Mouse (Mus musculus) ZHBTc4 (cell line): ENCODE results near the gene 5830473C10Rik.
"Not testable (repeated sequence)": the region's sequence is repeated elsewhere in the genome, so short reads cannot be mapped to it uniquely, and the experiment has no call there.

ENCODE experiments used
- DNase-seq: peaks from one replicate; pipeline ENCODE4 v3.0.0-alpha.2; 2011; ENCODE audit warnings: low read depth, low spot score

5830473C10Rik gene

GRCm38 (mm10) chr5:90594945-90595344 is 34.0 kb downstream of the 5830473C10Rik start:
- DNase-seq: no peak

GRCm38 (mm10) chr5:90596155-90596554 is 35.2 kb downstream of the 5830473C10Rik start:
- no peak for DNase-seq

DNA sequence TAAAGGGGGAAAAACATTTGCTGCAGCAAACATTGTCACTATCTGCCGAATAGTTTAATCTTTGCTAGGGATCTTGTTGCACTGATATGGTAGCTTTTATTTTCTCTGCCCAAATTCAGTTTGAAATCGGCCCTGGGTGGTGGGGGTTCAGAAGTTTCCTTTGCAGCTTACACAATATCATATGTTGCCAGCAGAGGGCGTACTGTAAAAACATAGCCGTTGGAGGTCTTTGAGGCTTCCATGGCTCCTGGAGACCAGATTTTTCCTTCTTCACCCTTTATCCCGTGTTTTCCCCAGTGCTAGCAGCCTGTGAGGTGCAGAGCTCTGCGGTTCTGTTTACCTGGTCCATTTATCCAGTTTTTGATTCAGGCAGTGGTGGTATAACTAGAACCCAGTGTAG is 40.6 kb downstream of the 5830473C10Rik start:
- peak; percentile 70 for DNase-seq

DNA sequence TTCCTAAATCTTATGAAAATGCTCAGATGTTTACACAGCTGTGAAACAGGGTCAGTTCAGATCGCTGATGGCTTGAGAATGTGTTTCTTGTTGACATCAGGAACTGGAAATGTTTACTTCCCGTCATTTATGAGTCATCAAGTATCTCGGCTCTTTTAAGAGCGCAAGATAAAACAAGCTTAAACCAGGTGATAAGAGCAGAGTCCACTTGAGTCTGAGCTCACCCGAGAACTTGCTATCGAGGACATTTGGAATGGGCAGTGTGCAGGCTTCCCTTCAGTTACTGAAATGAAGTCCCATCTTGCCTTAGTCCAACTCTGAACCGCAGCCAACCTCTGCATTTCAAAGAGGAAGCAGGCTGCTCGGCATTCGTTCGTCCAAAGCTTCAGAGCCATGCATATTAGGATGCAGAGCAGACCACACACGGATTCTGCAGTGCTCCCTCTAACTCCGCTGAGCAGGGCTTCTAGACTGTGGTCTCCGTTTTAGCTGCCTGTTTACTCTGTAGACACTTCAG is 42.6 kb downstream of the 5830473C10Rik start:
- DNase-seq: no peak

- DNase-seq: no peak
Observed at GRCm38 (mm10) chr5:90608906-90609305, 48.0 kb downstream of the 5830473C10Rik start.

DNA sequence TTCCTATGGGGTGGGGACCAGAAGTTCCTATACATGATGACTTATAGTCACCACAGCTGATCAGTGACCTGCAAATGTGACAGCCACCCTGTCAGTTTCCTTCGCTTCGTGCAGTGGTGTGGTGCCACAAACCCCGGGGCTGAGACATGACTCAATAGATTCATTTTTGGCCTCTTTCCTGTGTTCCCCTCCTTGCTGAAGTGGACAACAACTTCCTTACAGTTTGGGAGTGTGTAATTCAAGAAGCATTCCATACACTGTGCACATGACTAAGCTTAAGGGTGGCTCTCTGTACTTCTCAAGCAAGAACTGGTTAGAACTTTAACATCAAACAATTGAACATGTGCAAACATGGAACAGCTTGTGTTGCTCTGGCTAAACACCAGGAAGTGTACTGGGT is 50.5 kb downstream of the 5830473C10Rik start:
- no peak for DNase-seq

DNA sequence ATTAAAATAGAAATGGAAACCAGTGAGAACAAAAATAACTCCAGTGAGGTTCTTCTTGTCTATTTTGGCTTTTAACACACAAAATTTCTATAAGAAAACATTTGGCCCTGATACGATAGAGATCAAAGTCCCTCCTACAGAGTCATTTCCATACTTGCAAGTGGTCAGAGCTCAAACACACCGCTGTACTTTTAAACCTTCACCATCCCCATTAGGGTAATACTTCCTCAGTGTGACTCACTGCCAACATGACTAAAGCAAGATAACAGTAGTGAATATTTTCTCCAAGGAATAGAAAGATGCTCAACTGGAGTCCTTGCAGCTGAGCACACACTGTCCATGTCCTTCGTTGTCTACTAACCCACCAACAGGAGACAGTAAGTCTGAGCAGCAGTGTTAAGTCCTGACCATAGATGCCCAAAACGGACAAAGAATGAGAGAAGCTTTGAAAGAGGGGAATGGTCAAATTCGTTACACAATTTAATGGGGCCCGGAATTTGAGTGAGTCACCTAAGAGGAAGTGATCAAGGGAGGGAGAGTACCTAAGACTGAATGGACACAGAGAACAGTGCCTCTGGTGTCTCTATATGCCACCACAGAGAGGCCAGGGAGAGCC is 51.2 kb downstream of the 5830473C10Rik start:
- DNase-seq: no peak

- DNase-seq: not testable (repeated sequence)
Observed at GRCm38 (mm10) chr5:90612751-90613150, 51.8 kb downstream of the 5830473C10Rik start.

DNA sequence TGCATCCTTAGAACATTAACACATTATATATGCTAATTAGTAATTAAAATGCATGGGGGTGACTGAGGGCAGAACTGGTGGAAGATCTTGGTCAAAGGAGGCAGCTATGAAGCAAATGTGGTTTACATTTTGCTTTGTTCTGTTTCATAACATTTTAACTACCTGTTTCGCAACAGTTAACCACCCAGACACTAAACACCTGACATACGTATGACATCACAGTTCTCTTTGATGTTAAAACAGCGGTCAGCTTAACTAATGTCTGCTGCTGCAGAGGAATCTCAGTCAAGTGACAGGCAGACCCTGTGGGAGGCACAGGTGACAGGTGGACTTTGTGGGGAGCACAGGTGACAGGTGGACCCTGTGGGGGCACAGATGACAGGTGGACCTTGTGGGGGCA is 57.0 kb downstream of the 5830473C10Rik start:
- DNase-seq: no peak

DNA sequence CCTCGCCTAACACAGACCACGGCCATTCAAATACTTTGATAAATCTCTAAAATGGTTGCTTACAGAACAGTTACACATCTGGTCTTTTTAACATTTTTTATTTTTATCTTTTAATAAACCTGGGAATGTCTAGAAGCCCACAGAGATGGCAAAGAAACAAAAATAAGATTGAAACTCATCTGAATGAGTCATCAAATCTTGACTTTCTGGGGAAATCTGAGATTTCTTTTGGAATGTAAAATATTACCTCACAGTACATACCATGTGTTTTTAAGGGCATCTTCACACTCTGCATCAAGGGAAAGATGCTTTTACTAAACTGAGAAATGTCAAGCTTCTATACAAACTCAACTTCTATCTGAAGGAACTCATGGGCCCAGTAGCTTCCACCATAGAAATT is 60.4 kb downstream of the 5830473C10Rik start:
- no peak for DNase-seq

- no peak for DNase-seq
Observed at GRCm38 (mm10) chr5:90621726-90622125, 60.8 kb downstream of the 5830473C10Rik start.

- no peak for DNase-seq
Observed at GRCm38 (mm10) chr5:90623209-90623608, 62.3 kb downstream of the 5830473C10Rik start.

DNA sequence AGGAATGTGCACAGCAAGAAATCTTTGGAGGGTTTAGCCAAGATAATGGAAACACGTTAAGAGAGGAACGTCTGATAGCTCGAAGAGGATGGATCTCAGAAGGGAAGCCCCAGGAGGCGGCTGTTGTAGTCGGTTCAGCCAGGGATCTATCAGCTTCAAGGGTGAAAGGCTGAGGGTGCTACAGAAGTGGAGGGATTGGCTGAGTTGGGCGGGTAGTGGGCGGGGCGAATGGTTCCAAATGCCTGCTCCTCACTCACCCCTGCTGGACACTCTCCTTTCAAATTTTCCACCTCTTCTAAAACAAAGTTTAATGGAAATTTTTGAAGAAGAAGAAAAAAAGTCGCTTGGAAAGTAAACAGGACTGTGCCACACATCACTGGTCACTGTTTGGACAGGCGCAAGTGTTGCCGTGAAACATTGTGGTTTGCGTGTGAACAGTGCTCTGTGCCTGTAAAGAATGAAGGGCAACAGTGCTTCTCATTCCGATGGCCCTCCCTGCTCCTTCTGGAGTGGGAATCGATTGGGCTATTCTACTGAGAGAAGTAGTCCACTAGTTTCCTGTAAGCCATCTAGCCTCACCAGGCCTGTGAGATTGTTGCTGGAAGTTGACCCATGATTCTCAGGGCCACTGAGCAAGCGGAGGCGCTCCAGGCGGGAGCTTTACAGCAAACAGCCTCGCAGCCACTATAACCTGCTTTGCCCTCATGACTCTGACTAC is 64.0 kb downstream of the 5830473C10Rik start:
- peak; percentile 12 for DNase-seq

DNA sequence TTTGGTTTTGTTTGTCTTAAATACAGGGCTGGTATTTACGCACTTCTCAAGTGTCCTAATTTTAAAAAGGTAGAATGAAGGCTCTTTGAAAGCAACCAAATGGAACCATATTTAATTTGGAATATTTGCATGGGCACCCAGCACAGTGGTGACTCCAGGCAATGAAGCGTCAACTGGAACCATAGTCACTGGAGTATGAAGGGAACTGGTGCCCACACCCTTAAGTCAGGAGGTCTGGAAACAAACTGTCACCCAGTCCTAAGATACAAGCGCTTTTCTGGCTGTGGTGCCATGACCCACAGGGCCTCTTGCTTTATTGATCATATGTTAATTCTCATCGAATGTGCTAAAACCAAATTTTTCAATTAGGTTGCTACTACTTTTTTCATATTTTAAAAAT is 66.5 kb downstream of the 5830473C10Rik start:
- no peak for DNase-seq

DNA sequence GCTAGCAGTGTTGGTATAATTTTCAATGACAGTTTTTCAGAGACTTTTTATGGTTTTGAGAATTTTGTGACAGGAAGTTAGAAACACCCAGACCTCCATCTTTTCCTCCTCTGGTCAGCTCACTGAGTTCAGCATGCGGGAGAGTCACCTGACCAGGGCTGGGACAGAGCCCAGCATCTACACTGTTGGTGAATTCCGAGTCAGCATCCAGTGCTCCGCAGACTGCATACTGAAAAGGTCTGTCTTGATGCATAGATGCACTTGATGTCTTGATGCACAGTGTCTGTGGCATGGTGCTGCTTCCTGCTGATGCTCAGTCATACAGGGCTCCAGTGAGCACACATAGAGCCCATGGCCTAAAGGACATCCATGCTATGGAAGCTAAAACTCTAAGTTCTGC is 67.1 kb downstream of the 5830473C10Rik start:
- DNase-seq: no peak

DNA sequence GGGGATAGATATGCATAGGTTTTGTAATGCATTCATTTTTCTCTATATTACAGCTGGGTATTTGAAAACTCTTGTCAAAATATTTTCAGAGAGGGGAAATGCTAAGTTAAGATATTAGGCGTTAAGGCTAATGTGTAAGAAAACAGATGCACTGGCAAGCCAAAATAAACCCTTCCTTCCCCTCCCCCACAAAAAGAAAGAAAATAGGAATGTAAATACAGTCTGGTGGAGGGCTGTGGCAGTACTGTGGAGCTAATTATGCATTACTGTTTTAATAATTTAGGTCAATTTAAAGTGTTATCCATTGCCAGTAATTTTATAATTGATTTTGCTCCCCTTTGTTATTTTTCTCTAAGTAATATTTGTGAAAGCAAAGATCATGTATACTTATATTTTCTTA is 67.6 kb downstream of the 5830473C10Rik start:
- DNase-seq: no peak

DNA sequence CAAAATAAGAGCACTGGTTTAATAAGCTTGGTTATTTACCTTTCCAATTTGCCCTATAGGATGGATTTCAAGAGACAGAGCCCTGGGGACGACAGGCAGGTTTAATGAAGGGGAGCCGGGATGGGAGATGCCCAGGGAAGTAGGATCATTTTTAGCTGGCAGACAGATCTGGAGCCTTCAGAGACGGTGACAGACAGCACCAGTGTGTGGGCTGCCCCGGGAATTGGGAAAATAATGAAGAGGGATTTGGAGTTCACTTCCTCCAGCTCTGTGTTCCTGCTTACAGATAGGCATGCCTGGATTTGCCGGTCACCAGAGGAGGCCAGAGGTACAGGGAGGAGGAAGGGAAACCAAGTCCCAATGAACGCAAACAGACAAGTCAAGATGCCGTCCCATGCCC is 74.0 kb downstream of the 5830473C10Rik start:
- no peak for DNase-seq

DNA sequence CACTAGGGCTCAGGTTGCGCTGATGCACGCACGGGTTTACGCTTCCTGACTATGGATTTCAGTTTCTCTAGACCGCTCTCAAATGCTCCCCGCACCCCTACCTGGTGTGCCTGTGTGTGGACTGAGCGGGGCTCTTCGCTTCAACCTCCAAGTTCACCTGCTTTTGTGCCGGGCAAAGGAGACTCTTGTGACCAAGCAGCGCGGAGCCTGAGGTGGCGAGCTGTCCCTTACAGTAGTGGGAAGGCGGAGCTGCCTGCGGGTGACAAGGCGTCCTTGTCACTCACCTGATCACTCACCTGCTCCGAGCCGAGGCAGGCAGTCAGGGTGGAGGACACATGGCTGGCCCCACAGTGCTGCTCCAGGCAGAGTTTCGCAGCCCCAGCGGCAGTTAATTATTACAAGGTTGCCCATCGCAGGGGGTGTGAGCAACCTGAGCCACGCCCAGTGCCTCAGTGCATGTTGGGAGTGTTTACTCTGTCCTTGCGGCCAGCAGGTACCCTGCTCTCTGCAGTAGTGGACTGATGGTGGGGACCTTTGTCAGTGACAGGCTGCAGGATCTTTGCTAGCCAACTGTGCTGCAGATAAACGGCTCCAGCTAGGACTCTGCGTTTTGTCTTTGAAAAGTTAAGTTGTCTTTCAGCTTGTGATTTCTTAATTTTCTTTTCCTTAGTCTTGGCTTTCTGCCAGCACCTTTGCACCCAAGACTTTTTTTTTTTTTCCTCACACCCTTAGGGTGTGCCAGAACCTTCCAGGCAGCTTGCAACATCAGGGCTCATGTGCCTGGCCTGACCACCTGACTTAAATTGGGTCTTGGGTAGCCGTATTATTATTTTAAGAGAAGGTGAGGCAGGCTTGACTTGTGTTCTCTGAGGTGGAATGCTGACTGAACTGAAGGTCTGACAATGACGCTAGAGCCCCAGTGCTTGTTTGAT is 79.6 kb downstream of the 5830473C10Rik start, which contains the start of gene Rassf6:
TSS of gene Rassf6 (minus strand) at position 372 of the 932 bp plus-strand sequence.
- DNase-seq: peak; percentile 43

DNA sequence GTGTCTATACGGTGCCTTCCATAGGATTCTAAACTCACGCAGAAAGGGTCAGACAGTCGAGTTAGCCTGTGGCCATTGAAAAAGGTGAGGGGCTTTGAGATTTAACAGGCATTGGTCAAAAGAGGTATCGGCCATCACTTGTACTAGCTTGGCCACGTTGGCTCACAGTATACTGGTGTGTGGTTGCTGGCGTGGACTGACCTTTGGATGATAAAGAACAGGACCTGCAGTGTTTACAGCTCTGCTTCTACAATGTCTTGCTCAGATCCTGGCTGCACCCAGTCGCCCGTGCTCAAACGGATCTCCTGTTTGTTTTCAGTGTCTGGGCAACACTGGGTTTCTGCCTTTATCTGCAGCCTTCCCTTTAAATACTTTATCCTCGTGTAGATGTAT is 80.3 kb downstream of the 5830473C10Rik start:
- no peak for DNase-seq

DNA sequence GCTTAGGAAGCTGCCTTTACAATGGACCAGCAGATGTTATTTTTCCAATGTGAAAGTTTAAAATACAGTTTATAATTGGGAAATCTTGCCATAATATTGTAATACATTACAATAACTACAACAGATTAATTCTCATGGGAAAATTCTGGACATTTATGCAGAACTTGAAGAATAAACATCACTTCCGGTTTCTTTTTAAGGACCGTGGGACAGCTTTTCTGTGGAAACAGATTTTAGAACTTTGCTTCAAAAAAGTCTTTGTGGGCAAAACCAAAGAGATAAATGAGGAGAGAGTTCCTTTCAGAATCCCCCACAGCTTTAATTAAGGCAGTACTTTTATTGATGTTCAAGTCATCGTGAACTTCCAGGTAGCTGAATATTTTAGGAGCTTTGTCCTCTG is 84.7 kb downstream of the 5830473C10Rik start:
- no peak for DNase-seq

GRCm38 (mm10) chr5:90646398-90646797 is 85.5 kb downstream of the 5830473C10Rik start:
- no peak for DNase-seq
